Mouse (Mus musculus) gastrocnemius, postnatal 10 days (tissue): ENCODE data around the gene Jak2. TPM values are rescaled to one million over a fixed set of nuclear protein-coding genes. Genes with fewer than 3 reads are reported as not detected.

Experiments
- DNase-seq: peaks from one replicate; pipeline ENCODE4 v3.0.0; 2021; ENCODE audit warnings: mixed read lengths
- total RNA-seq, 2 experiments: library from RNA; stranded (reverse); gene quantifications; 2 replicates each; pipeline ENCODE4 v1.2.3; 2021

Gene Jak2
- total RNA-seq, 2 experiments from 2014 or later: 16.6 to 19.2 TPM

- no peak for DNase-seq
These were observed 1.4 kb downstream of the Jak2 start for GRCm38 (mm10) chr19:29252831-29253545.

GRCm38 (mm10) chr19:29253728-29254127 is 2.1 kb downstream of the Jak2 start:
- peak; percentile 85 for DNase-seq

GRCm38 (mm10) chr19:29254671-29255070 is 3.0 kb downstream of the Jak2 start:
- DNase-seq: no peak

GRCm38 (mm10) chr19:29255327-29256027 is 3.8 kb downstream of the Jak2 start:
- DNase-seq: no peak

GRCm38 (mm10) chr19:29261638-29262037 is 10.0 kb downstream of the Jak2 start:
- DNase-seq: no peak

GRCm38 (mm10) chr19:29263492-29263891 is 11.9 kb downstream of the Jak2 start:
- no peak for DNase-seq

GRCm38 (mm10) chr19:29265538-29265937 is 13.9 kb downstream of the Jak2 start:
- peak; percentile 22 for DNase-seq

GRCm38 (mm10) chr19:29267075-29267868 is 15.6 kb downstream of the Jak2 start:
- DNase-seq: no peak

- DNase-seq: no peak
These were observed 17.2 kb downstream of the Jak2 start for GRCm38 (mm10) chr19:29268788-29269321.

GRCm38 (mm10) chr19:29270226-29270625 is 18.6 kb downstream of the Jak2 start:
- DNase-seq: no peak

- no peak for DNase-seq
These were observed 19.5 kb downstream of the Jak2 start for GRCm38 (mm10) chr19:29271147-29271578.

GRCm38 (mm10) chr19:29272011-29272809 is 20.6 kb downstream of the Jak2 start:
- no peak for DNase-seq

- no peak for DNase-seq
These were observed 24.8 kb downstream of the Jak2 start for GRCm38 (mm10) chr19:29276414-29276813.

- no peak for DNase-seq
These were observed 27.4 kb downstream of the Jak2 start for GRCm38 (mm10) chr19:29278944-29279587.

- DNase-seq: no peak
These were observed 33.8 kb downstream of the Jak2 start for GRCm38 (mm10) chr19:29285451-29285869.

GRCm38 (mm10) chr19:29287863-29288262 is 36.2 kb downstream of the Jak2 start:
- no peak for DNase-seq

- DNase-seq: no peak
These were observed 39.9 kb downstream of the Jak2 start for GRCm38 (mm10) chr19:29291532-29291931.

GRCm38 (mm10) chr19:29292546-29292945 is 40.9 kb downstream of the Jak2 start:
- no peak for DNase-seq

GRCm38 (mm10) chr19:29294756-29295155 is 43.1 kb downstream of the Jak2 start:
- no peak for DNase-seq

- no peak for DNase-seq
These were observed 44.5 kb downstream of the Jak2 start for GRCm38 (mm10) chr19:29296166-29296565.

GRCm38 (mm10) chr19:29297366-29297765 is 45.7 kb downstream of the Jak2 start:
- no peak for DNase-seq
